Mouse (Mus musculus) liver, postnatal 0 days (tissue): ENCODE results near the gene Ccrl2.

Experiments used
- CTCF ChIP-seq: sonication (generic); IDR thresholded peaks from 2 replicates; pipeline ENCODE4 v1.5.1; 2016; ENCODE audit warnings: antibody characterized with exemption, low read depth
- EP300 ChIP-seq: IDR thresholded peaks from 2 replicates; pipeline ENCODE4 v1.6.1; 2016; ENCODE audit warnings: antibody characterized with exemption, low read depth, mild to moderate bottlenecking

- TF ChIP-seq CTCF, result no peak
- no peak for TF ChIP-seq EP300
These were observed 28.0 kb upstream of the Ccrl2 start for GRCm38 (mm10) chr9:111085329-111085728.
